Mouse (Mus musculus) cerebellum, adult 2 months (tissue): ENCODE results near the gene Dtnb.

Source experiments
- CTCF ChIP-seq: fragments of 200-500 bp; IDR thresholded peaks from 2 replicates; pipeline ENCODE4 v1.5.1; 2011; ENCODE audit warnings: low read depth, mild to moderate bottlenecking, control low read depth, low read length, moderate library complexity, borderline replicate concordance; ENCODE audit not compliant: insufficient read depth
- POLR2A ChIP-seq: fragments of 200-500 bp; IDR thresholded peaks from 2 replicates; pipeline ENCODE4 v1.6.1; 2011; ENCODE audit warnings: low read length, control low read depth, borderline replicate concordance; ENCODE audit not compliant: insufficient read depth

DNA sequence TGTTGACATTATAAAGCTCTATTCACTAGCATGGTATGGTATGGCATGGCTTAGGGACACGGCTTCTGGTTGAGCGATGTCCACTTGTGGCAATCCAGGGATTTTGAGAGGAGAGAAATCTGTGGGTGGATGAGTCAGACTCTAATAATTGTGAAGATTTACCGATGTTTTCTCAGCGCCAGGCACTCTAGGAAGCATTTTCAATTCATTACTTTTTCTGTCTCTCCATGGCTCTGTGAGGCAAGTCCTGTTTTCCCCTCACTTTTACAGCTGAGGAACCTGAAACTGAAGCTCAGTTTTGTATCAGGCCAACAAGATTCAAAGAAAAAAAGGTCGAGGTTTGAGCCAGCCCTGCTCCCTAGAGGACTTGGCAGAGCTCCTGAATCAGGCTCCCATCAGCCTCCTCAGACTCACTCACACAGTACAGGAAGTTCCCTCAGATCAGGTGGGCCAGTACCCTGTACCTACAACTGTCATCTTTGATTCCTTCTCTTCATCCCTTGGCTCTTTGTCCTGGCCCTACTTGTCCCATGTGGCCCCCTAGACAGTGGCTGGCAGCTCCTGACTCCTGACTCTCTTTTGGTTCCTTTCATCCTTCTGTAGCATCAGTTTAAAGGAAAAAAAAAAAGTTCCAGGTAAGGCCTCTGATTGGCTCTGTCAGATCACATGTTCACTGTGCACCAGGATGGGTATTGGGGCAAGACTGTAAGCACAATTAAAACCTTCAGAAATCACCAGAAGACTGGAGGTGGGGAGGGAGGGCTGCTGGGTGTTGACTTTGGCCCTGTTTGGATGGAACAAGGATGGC lies 252.9 kb downstream of the Dtnb start:
- TF ChIP-seq CTCF (no peak), POLR2A (no peak)
